Comparison of ENCODE assay signal across 20 mouse cellular contexts in the genomic region with DNA sequence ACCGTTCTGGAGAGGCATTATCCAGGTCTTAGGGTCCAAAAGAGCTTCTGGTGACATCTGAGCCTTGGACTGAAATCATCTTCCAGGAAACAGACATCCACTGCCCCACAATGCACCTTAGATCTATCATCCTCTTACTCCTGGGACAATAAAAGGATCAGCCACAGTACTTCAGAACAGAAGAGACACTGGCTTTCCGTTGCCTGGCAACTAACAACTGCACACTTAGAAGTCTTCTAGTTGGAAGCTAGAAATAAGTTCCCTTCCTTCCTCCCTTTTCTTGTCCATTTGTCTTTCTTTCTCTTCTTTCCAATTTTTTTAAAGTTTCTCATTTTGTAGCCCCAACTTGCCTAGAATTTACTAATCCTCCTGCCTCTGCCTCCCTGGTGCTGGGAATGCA. TPM values are rescaled to one million over a fixed set of nuclear protein-coding genes. Genes with fewer than 3 reads are reported as not detected.
DNase-seq lines count a peak whose midpoint lies in the region; ATAC-seq and TF ChIP-seq lines count a peak whose summit lies in the region.
"Had no signal": no experiment of that assay in that cellular context is flagged by ENCODE, and none has a peak within 500 bp of the region (broad histone marks: within the 10 kb centered on the region; RNA-seq: fewer than 3 reads in every experiment).

No protein-coding gene starts in this region.

- no peaks in the 10 kb centered on the region for H3K9me3 ChIP-seq in midbrain, embryonic 11.5 days (ENCODE audit: control insufficient read depth, low read length)
- H3K9me3 ChIP-seq in midbrain, postnatal 0 days (ENCODE audit: low read length) = no peaks in the 10 kb centered on the region
- H3K9me3 ChIP-seq: embryonic facial prominence, embryonic 10.5 days; forebrain, embryonic 15.5 days; heart, embryonic 10.5 days; hindbrain, embryonic 13.5 days; intestine, embryonic 15.5 days had no signal

- H3K4me1 ChIP-seq in midbrain, embryonic 11.5 days (ENCODE audit: control insufficient read depth, insufficient read depth, low read length) = no peaks in the 10 kb centered on the region
- H3K4me1 ChIP-seq in midbrain, postnatal 0 days (ENCODE audit: insufficient read depth, low read length) = no peaks in the 10 kb centered on the region
- H3K4me1 ChIP-seq: forebrain, embryonic 15.5 days; hindbrain, embryonic 13.5 days; intestine, embryonic 15.5 days had no signal

- WGBS in midbrain, embryonic 11.5 days = 48% methylated on average over 2 of the region's 2 CpGs
- 38% methylated on average over 2 of the region's 2 CpGs for WGBS in midbrain, postnatal 0 days

- no peak overlapping the region for H3K9ac ChIP-seq in midbrain, embryonic 11.5 days (ENCODE audit: low read length)
- H3K9ac ChIP-seq in midbrain, postnatal 0 days (replicated peaks; ENCODE audit: low read length, poor library complexity, severe bottlenecking) = no peak overlapping the region
- H3K9ac ChIP-seq: forebrain, embryonic 15.5 days; hindbrain, embryonic 13.5 days; intestine, embryonic 15.5 days had no signal

- H3K36me3 ChIP-seq in midbrain, embryonic 11.5 days (ENCODE audit: control insufficient read depth, insufficient read depth, low read length) = no peaks in the 10 kb centered on the region
- no peaks in the 10 kb centered on the region for H3K36me3 ChIP-seq in midbrain, postnatal 0 days (ENCODE audit: insufficient read depth, low read length)
- H3K36me3 ChIP-seq: embryonic facial prominence, embryonic 10.5 days; forebrain, embryonic 15.5 days; heart, embryonic 10.5 days; hindbrain, embryonic 13.5 days; intestine, embryonic 15.5 days had no signal

- ATAC-seq in midbrain, embryonic 11.5 days (ENCODE audit: low FRiP score) = no peak
- no peak for ATAC-seq in midbrain, postnatal 0 days (ENCODE audit: low FRiP score)
- ATAC-seq: forebrain, embryonic 15.5 days; intestine, embryonic 15.5 days had no signal

- no peak overlapping the region for H3K4me3 ChIP-seq in midbrain, embryonic 11.5 days (ENCODE audit: low read depth, low read length)
- no peak overlapping the region for H3K4me3 ChIP-seq in midbrain, postnatal 0 days (ENCODE audit: low read depth, low read length)
- H3K4me3 ChIP-seq: embryonic facial prominence, embryonic 10.5 days; forebrain, embryonic 15.5 days; heart, embryonic 10.5 days; hindbrain, embryonic 13.5 days; intestine, embryonic 15.5 days had no signal

- H3K27me3 ChIP-seq in midbrain, embryonic 11.5 days (ENCODE audit: control insufficient read depth, insufficient read depth, low read length) = no peaks in the 10 kb centered on the region
- H3K27me3 ChIP-seq in midbrain, postnatal 0 days (ENCODE audit: insufficient read depth, low read length) = no peaks in the 10 kb centered on the region
- H3K27me3 ChIP-seq: forebrain, embryonic 15.5 days; hindbrain, embryonic 13.5 days; intestine, embryonic 15.5 days had no signal

- DNase-seq in heart, adult 11 months = peak; percentile 55
- no peak for DNase-seq in heart, adult 9 months (ENCODE audit: low spot score in 2 of 2)
- DNase-seq in midbrain, embryonic 11.5 days (ENCODE audit: low spot score, missing footprints) = peak; percentile 81
- DNase-seq in midbrain, postnatal 0 days (ENCODE audit: low spot score) = no peak
- peak; percentile 15 for DNase-seq in R1 (ENCODE audit: low read depth, low spot score)
- DNase-seq in brain, adult 2 months (ENCODE audit: low read depth, low spot score) = peak; percentile 80
- DNase-seq in gastrocnemius, postnatal 10 days = no peak
- DNase-seq: adrenal gland, adult 8-10 months; adrenal gland, postnatal 36 days; cerebellum, adult 11-12 months; cerebellum, adult 9-10 months; cerebellum, postnatal 25 days; gastrocnemius, postnatal 25 days; heart, postnatal 10 days; heart, postnatal 4 days had no signal

- TF ChIP-seq CTCF in midbrain, postnatal 0 days (IDR thresholded peaks at IDR 0.05) = no peak

- no peak overlapping the region for H3K27ac ChIP-seq in midbrain, embryonic 11.5 days (ENCODE audit: low read depth, low read length)
- no peak overlapping the region for H3K27ac ChIP-seq in midbrain, postnatal 0 days (ENCODE audit: low read depth, low read length)
- H3K27ac ChIP-seq: embryonic facial prominence, embryonic 10.5 days; forebrain, embryonic 15.5 days; heart, embryonic 10.5 days; hindbrain, embryonic 13.5 days; intestine, embryonic 15.5 days had no signal

- no peak overlapping the region for H3K4me2 ChIP-seq in midbrain, embryonic 11.5 days
- no peak overlapping the region for H3K4me2 ChIP-seq in midbrain, postnatal 0 days (ENCODE audit: low read depth, low read length, poor library complexity, severe bottlenecking)
- H3K4me2 ChIP-seq: forebrain, embryonic 15.5 days; hindbrain, embryonic 13.5 days; intestine, embryonic 15.5 days had no signal

RNA-seq across cellular contexts. Expression of a gene that starts 40.6 kb away (rescaled TPM):
- polyA plus RNA-seq in midbrain, embryonic 11.5 days (2014; fragmentation: Nextera tagmentation; extraction: Ambion mirVana) = 46.7 and 51.6 TPM in 2 replicates
- total RNA-seq in midbrain, postnatal 0 days (2014; rRNA removed) = 18.0 and 22.6 TPM in 2 replicates
- 39.1 and 41.7 TPM in 2 replicates for polyA plus RNA-seq in midbrain, postnatal 0 days (2015; fragmentation: Nextera tagmentation; extraction: Ambion mirVana)
- total RNA-seq in gastrocnemius, postnatal 10 days (2021) = 10 to 100 TPM; 36.9 to 43.0 TPM

Comparison
In these comparisons a context has a peak if more than half of its experiments do, and no peak if none do; other contexts are left out.
1. DNase-seq: peak in heart, adult 11 months (single experiment), midbrain, embryonic 11.5 days (single experiment), R1 (single experiment) and brain, adult 2 months (single experiment); none in heart, adult 9 months (0 of 2), midbrain, postnatal 0 days (single experiment) and gastrocnemius, postnatal 10 days (single experiment).